Mouse (Mus musculus): ENCODE data around the gene Rps18. TPM values are rescaled to one million over a fixed set of nuclear protein-coding genes. Genes with fewer than 3 reads are reported as not detected.
"Not testable (repeated sequence)": the region's sequence is repeated elsewhere in the genome, so short reads cannot be mapped to it uniquely, and the experiment has no call there.

Rps18 gene
- polyA plus RNA-seq (2012; rRNA removed) = 584 and 593 TPM in 2 replicates

GRCm38 (mm10) chr17:33955555-33956214 lies at the start of gene Rps18, which contains the start of gene Vps52:
TSS of gene Rps18 (minus strand) at chr17:33956001.
TSS of gene Vps52 (plus strand) at chr17:33955812.
- Histone ChIP-seq H3K27me3 (ENCODE audit: control insufficient read depth, insufficient read depth, low read length) (no peaks in the 10 kb centered on the region), H3K4me3 (ENCODE audit: control insufficient read depth, insufficient read depth, low read length) (peak within 1 kb of the TSS; percentile 85), H3K4me1 (replicated peaks; ENCODE audit: control insufficient read depth, insufficient read depth, low read length) (peaks cover 25% of the 10 kb centered on the region), H3K27ac (ENCODE audit: control insufficient read depth, insufficient read depth, low read length) (peak within 1 kb of the TSS; percentile 87), H3K36me3 (ENCODE audit: control insufficient read depth, insufficient read depth, low read length) (peaks cover 22% of the 10 kb centered on the region)
- TF ChIP-seq POLR2A (IDR thresholded peaks at IDR 0.05; ENCODE audit: control insufficient read depth, extremely low read depth, insufficient read depth, low read length, poor library complexity) (peak; percentile 90), CTCF (IDR thresholded peaks at IDR 0.05; ENCODE audit: borderline replicate concordance, control insufficient read depth, extremely low read depth, insufficient read depth, low read length, poor library complexity) (no peak)
- under 1% methylated on average over 50 of the region's 50 CpGs for WGBS
- peak; percentile 96 for DNase-seq

- peak; percentile 70 for DNase-seq
- no peak for TF ChIP-seq POLR2A (IDR thresholded peaks at IDR 0.05; ENCODE audit: control insufficient read depth, extremely low read depth, insufficient read depth, low read length, poor library complexity)
- TF ChIP-seq CTCF (IDR thresholded peaks at IDR 0.05; ENCODE audit: borderline replicate concordance, control insufficient read depth, extremely low read depth, insufficient read depth, low read length, poor library complexity) = peak; percentile 77; the same call in 1 of the 2 replicates
- no peaks in the 10 kb centered on the region for H3K27me3 ChIP-seq (ENCODE audit: control insufficient read depth, insufficient read depth, low read length)
- no peaks in the 10 kb centered on the region for H3K4me1 ChIP-seq (replicated peaks; ENCODE audit: control insufficient read depth, insufficient read depth, low read length)
- H3K4me3 ChIP-seq (ENCODE audit: control insufficient read depth, insufficient read depth, low read length) = no peak overlapping the region
- 11% methylated on average over 5 of the region's 5 CpGs for WGBS
- H3K36me3 ChIP-seq (ENCODE audit: control insufficient read depth, insufficient read depth, low read length) = no peaks in the 10 kb centered on the region
- H3K27ac ChIP-seq (ENCODE audit: control insufficient read depth, insufficient read depth, low read length) = no peak overlapping the region
These were observed 47.6 kb upstream of the Rps18 start for GRCm38 (mm10) chr17:34003426-34003825.

- H3K27ac ChIP-seq (ENCODE audit: control insufficient read depth, insufficient read depth, low read length) = peak overlapping the region; percentile 48; the same call in 1 of the 2 replicates
- H3K4me1 ChIP-seq (replicated peaks; ENCODE audit: control insufficient read depth, insufficient read depth, low read length) = not testable (repeated sequence)
These were observed 45.0 kb upstream of the Rps18 start for GRCm38 (mm10) chr17:34000796-34001195.

GRCm38 (mm10) chr17:34000150-34000537 lies 44.3 kb upstream of the Rps18 start, which contains the start of gene H2-K1:
TSS of gene H2-K1 (minus strand) at chr17:34000347.
- Histone ChIP-seq H3K4me1 (replicated peaks; ENCODE audit: control insufficient read depth, insufficient read depth, low read length) (no peaks in the 10 kb centered on the region), H3K36me3 (ENCODE audit: control insufficient read depth, insufficient read depth, low read length) (no peaks in the 10 kb centered on the region), H3K27me3 (ENCODE audit: control insufficient read depth, insufficient read depth, low read length) (no peaks in the 10 kb centered on the region), H3K4me3 (ENCODE audit: control insufficient read depth, insufficient read depth, low read length) (peak within 1 kb of the TSS; percentile 82), H3K27ac (ENCODE audit: control insufficient read depth, insufficient read depth, low read length) (peak within 1 kb of the TSS; percentile 48; the same call in 1 of the 2 replicates)
- TF ChIP-seq CTCF (IDR thresholded peaks at IDR 0.05; ENCODE audit: borderline replicate concordance, control insufficient read depth, extremely low read depth, insufficient read depth, low read length, poor library complexity) (0 out of 2 replicates have a peak, but pooled peaks have one; percentile 14), POLR2A (IDR thresholded peaks at IDR 0.05; ENCODE audit: control insufficient read depth, extremely low read depth, insufficient read depth, low read length, poor library complexity) (peak; percentile 94)
- under 1% methylated on average over 30 of the region's 30 CpGs for WGBS
- peak; percentile 84 for DNase-seq

More at GRCm38 (mm10) chr17:34000796-34001195, 45.0 kb upstream of the Rps18 start:
- WGBS = 37% methylated on average over 2 of the region's 2 CpGs
- not testable (repeated sequence) for DNase-seq; H3K36me3 ChIP-seq (ENCODE audit: control insufficient read depth, insufficient read depth, low read length); H3K27me3 ChIP-seq (ENCODE audit: control insufficient read depth, insufficient read depth, low read length)
- peak overlapping the region; percentile 82; the same call in 1 of the 2 replicates for H3K4me3 ChIP-seq (ENCODE audit: control insufficient read depth, insufficient read depth, low read length)

- no peak for DNase-seq
- Histone ChIP-seq H3K4me1 (replicated peaks; ENCODE audit: control insufficient read depth, insufficient read depth, low read length) (no peaks in the 10 kb centered on the region), H3K27me3 (ENCODE audit: control insufficient read depth, insufficient read depth, low read length) (no peaks in the 10 kb centered on the region), H3K4me3 (ENCODE audit: control insufficient read depth, insufficient read depth, low read length) (peak overlapping the region; percentile 82), H3K36me3 (ENCODE audit: control insufficient read depth, insufficient read depth, low read length) (no peaks in the 10 kb centered on the region), H3K27ac (ENCODE audit: control insufficient read depth, insufficient read depth, low read length) (no peak overlapping the region)
- TF ChIP-seq POLR2A (IDR thresholded peaks at IDR 0.05; ENCODE audit: control insufficient read depth, extremely low read depth, insufficient read depth, low read length, poor library complexity) (no peak), CTCF (IDR thresholded peaks at IDR 0.05; ENCODE audit: borderline replicate concordance, control insufficient read depth, extremely low read depth, insufficient read depth, low read length, poor library complexity) (no peak)
- WGBS = under 1% methylated on average over 87 of the region's 87 CpGs
These were observed 43.7 kb upstream of the Rps18 start for GRCm38 (mm10) chr17:33999341-34000149.

- not testable (repeated sequence) for H3K36me3 ChIP-seq (ENCODE audit: control insufficient read depth, insufficient read depth, low read length); H3K27ac ChIP-seq (ENCODE audit: control insufficient read depth, insufficient read depth, low read length); DNase-seq; H3K27me3 ChIP-seq (ENCODE audit: control insufficient read depth, insufficient read depth, low read length); H3K4me1 ChIP-seq (replicated peaks; ENCODE audit: control insufficient read depth, insufficient read depth, low read length)
- WGBS = 32% methylated on average over 5 of the region's 5 CpGs
- H3K4me3 ChIP-seq (ENCODE audit: control insufficient read depth, insufficient read depth, low read length) = peak overlapping the region; percentile 82
These were observed 42.9 kb upstream of the Rps18 start for GRCm38 (mm10) chr17:33998697-33999096.

- DNase-seq; H3K4me3 ChIP-seq (ENCODE audit: control insufficient read depth, insufficient read depth, low read length); H3K27ac ChIP-seq (ENCODE audit: control insufficient read depth, insufficient read depth, low read length); H3K27me3 ChIP-seq (ENCODE audit: control insufficient read depth, insufficient read depth, low read length); H3K4me1 ChIP-seq (replicated peaks; ENCODE audit: control insufficient read depth, insufficient read depth, low read length); H3K36me3 ChIP-seq (ENCODE audit: control insufficient read depth, insufficient read depth, low read length): not testable (repeated sequence)
- WGBS = 98% methylated on average over 2 of the region's 2 CpGs
These were observed 41.2 kb upstream of the Rps18 start for GRCm38 (mm10) chr17:33997025-33997424.
